Mouse (Mus musculus): ENCODE measurements around the gene B2m. TPM values are rescaled to one million over a fixed set of nuclear protein-coding genes. Genes with fewer than 3 reads are reported as not detected.

The B2m gene
- polyA plus RNA-seq, 1 experiment = 99.6 TPM

GRCm38 (mm10) chr2:122186106-122186505, 38.6 kb downstream of the B2m start, which contains the start of the genes Patl2 and Terb2:
TSS of gene Patl2 (minus strand) at chr2:122186189.
TSS of gene Terb2 (plus strand) at chr2:122186272.
- Histone ChIP-seq H3K27me3 (replicated peaks) (no peaks in the 10 kb centered on the region), H3K4me1 (peaks cover 19% of the 10 kb centered on the region), H3K9me3 (no peaks in the 10 kb centered on the region), H3K4me3 (replicated peaks) (no peak within 1 kb of the TSS), H3K36me3 (replicated peaks; ENCODE audit: low read length) (no peaks in the 10 kb centered on the region)
- no peak for TF ChIP-seq GATA1 (IDR thresholded peaks at IDR 0.05; ENCODE audit: borderline replicate concordance, low read length)
- TF ChIP-seq FLI1 (IDR thresholded peaks at IDR 0.05; ENCODE audit: low read length) = no peak

GRCm38 (mm10) chr2:122186751-122187150, 39.3 kb downstream of the B2m start:
- no peaks in the 10 kb centered on the region for H3K27me3 ChIP-seq (replicated peaks)
- peaks cover 20% of the 10 kb centered on the region for H3K4me1 ChIP-seq
- H3K36me3 ChIP-seq (replicated peaks; ENCODE audit: low read length) = no peaks in the 10 kb centered on the region
- TF ChIP-seq GATA1 (IDR thresholded peaks at IDR 0.05; ENCODE audit: borderline replicate concordance, low read length) (no peak), FLI1 (IDR thresholded peaks at IDR 0.05; ENCODE audit: low read length) (no peak)
- no peaks in the 10 kb centered on the region for H3K9me3 ChIP-seq
- H3K4me3 ChIP-seq (replicated peaks) = no peak overlapping the region

GRCm38 (mm10) chr2:122191849-122192248, 44.4 kb downstream of the B2m start:
- no peaks in the 10 kb centered on the region for H3K36me3 ChIP-seq (replicated peaks; ENCODE audit: low read length)
- H3K27me3 ChIP-seq (replicated peaks) = no peaks in the 10 kb centered on the region
- no peak overlapping the region for H3K4me3 ChIP-seq (replicated peaks)
- no peaks in the 10 kb centered on the region for H3K9me3 ChIP-seq
- TF ChIP-seq GATA1 (IDR thresholded peaks at IDR 0.05; ENCODE audit: borderline replicate concordance, low read length) = no peak
- TF ChIP-seq FLI1 (IDR thresholded peaks at IDR 0.05; ENCODE audit: low read length) = no peak
- H3K4me1 ChIP-seq = peaks cover 23% of the 10 kb centered on the region

- TF ChIP-seq FLI1 (IDR thresholded peaks at IDR 0.05; ENCODE audit: low read length) = no peak
- no peak for TF ChIP-seq GATA1 (IDR thresholded peaks at IDR 0.05; ENCODE audit: borderline replicate concordance, low read length)
- H3K9me3 ChIP-seq = no peaks in the 10 kb centered on the region
- no peaks in the 10 kb centered on the region for H3K27me3 ChIP-seq (replicated peaks)
- peaks cover 23% of the 10 kb centered on the region for H3K4me1 ChIP-seq
- no peak overlapping the region for H3K4me3 ChIP-seq (replicated peaks)
- H3K36me3 ChIP-seq (replicated peaks; ENCODE audit: low read length) = no peaks in the 10 kb centered on the region
Observed at GRCm38 (mm10) chr2:122194509-122194929, 47.0 kb downstream of the B2m start.

- TF ChIP-seq GATA1 (IDR thresholded peaks at IDR 0.05; ENCODE audit: borderline replicate concordance, low read length) (no peak), FLI1 (IDR thresholded peaks at IDR 0.05; ENCODE audit: low read length) (no peak)
- Histone ChIP-seq H3K36me3 (replicated peaks; ENCODE audit: low read length) (no peaks in the 10 kb centered on the region), H3K9me3 (no peaks in the 10 kb centered on the region), H3K27me3 (replicated peaks) (no peaks in the 10 kb centered on the region), H3K4me3 (replicated peaks) (no peak overlapping the region), H3K4me1 (peaks cover 28% of the 10 kb centered on the region)
Observed at GRCm38 (mm10) chr2:122201501-122201900, 54.0 kb downstream of the B2m start.

Other genes with a start within 250 kb of the B2m start
- gene Ctdspl2, start 191.7 kb upstream of the B2m start, polyA plus RNA-seq (2012; ENCODE audit: insufficient read depth, low replicate concordance) = 0.40 TPM in 1 of 2 replicates, not detected in the other
- gene Mageb3, start 191.6 kb upstream of the B2m start, polyA plus RNA-seq (2012; ENCODE audit: insufficient read depth, low replicate concordance) = not detected in 2 replicates
- gene Eif3j1, start 119.1 kb upstream of the B2m start, polyA plus RNA-seq (2012; ENCODE audit: insufficient read depth, low replicate concordance) = 81.2 and 82.8 TPM in 2 replicates
- 0.51 TPM in 1 of 2 replicates, not detected in the other for gene Spg11, start 29.3 kb upstream of the B2m start, polyA plus RNA-seq (2012; ENCODE audit: insufficient read depth, low replicate concordance)
- not detected in 2 replicates for gene Trim69, start 13.0 kb downstream of the B2m start, polyA plus RNA-seq (2012; ENCODE audit: insufficient read depth, low replicate concordance)
- gene Patl2, start 38.5 kb downstream of the B2m start, polyA plus RNA-seq (2012; ENCODE audit: insufficient read depth, low replicate concordance) = not detected in 2 replicates
- not detected in 2 replicates for gene Terb2, start 38.6 kb downstream of the B2m start, polyA plus RNA-seq (2012; ENCODE audit: insufficient read depth, low replicate concordance)
- gene Sord, start 87.1 kb downstream of the B2m start, polyA plus RNA-seq (2012; ENCODE audit: insufficient read depth, low replicate concordance) = 51.9 and 52.7 TPM in 2 replicates
- gene Duox2, start 150.8 kb downstream of the B2m start, polyA plus RNA-seq (2012; ENCODE audit: insufficient read depth, low replicate concordance) = not detected in 2 replicates
- gene Duoxa2, start 151.2 kb downstream of the B2m start, polyA plus RNA-seq (2012; ENCODE audit: insufficient read depth, low replicate concordance) = not detected in 2 replicates
- not detected in 2 replicates for gene Duoxa1, start 166.0 kb downstream of the B2m start, polyA plus RNA-seq (2012; ENCODE audit: insufficient read depth, low replicate concordance)
- not detected in 2 replicates for gene Duox1, start 168.0 kb downstream of the B2m start, polyA plus RNA-seq (2012; ENCODE audit: insufficient read depth, low replicate concordance)
- 16.9 and 40.0 TPM in 2 replicates for gene Shf, start 221.5 kb downstream of the B2m start, polyA plus RNA-seq (2012; ENCODE audit: insufficient read depth, low replicate concordance)

Data from megakaryocyte, embryonic 14.5 days (primary cell).